Mouse (Mus musculus) megakaryocyte, embryonic 14.5 days (primary cell): Measurements from ENCODE around the gene Chrd.

ENCODE experiments used
- FLI1 ChIP-seq: IDR thresholded peaks from 2 replicates; pipeline ENCODE4 v1.6.1; 2012; ENCODE audit warnings: low read length, inconsistent platforms, mixed read lengths
- GATA1 ChIP-seq: IDR thresholded peaks from 3 replicates; pipeline ENCODE4 v1.6.1; 2012; ENCODE audit warnings: mixed read lengths, low read length, inconsistent platforms, borderline replicate concordance

GRCm38 (mm10) chr16:20699266-20699665 is 33.7 kb upstream of the Chrd start:
- no peak for TF ChIP-seq GATA1
- no peak for TF ChIP-seq FLI1
